10 mouse cellular contexts compared by ENCODE assay signal in the genomic region with DNA sequence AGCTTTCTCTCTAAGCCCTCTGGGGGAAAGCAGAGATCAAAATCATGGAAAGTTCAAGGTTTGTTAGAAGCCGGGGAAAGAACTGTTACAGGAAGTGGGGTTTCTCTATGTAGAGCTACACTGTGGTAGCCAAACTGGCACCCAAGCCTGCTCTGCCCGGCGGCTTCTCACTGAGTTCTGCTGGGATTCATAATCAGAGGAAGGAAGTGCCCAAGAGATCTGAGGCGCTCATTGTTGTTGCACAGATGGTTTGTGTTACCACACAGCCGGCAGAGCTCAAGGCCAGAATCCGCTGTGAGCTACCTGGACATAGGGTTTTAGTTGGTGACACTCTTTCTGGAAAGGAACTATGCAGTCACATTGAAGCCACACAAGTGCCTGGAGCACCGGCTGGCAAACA. TPM values are rescaled to one million over a fixed set of nuclear protein-coding genes. Genes with fewer than 3 reads are reported as not detected.
DNase-seq lines count a peak whose midpoint lies in the region; ATAC-seq and TF ChIP-seq lines count a peak whose summit lies in the region.
"Had no signal": no experiment of that assay in that cellular context is flagged by ENCODE, and none has a peak within 500 bp of the region (broad histone marks: within the 10 kb centered on the region; RNA-seq: fewer than 3 reads in every experiment).

No protein-coding gene starts in this region.

- intact Hi-C loops in heart, postnatal 36 days (cut with DNase I): loop anchor here (2.0 kb wide), 1 partner anchor 15 kb away; no protein-coding TSS in a partner anchor

- H3K27ac ChIP-seq in heart, embryonic 10.5 days: peak overlapping the region; percentile 68
- peak overlapping the region; percentile 81 for H3K27ac ChIP-seq in ES-Bruce4 (ENCODE audit: insufficient read depth, low read length)
- peak overlapping the region; percentile 65 for H3K27ac ChIP-seq in heart, postnatal 0 days (ENCODE audit: low read depth)
- peak overlapping the region; percentile 91 for H3K27ac ChIP-seq in lung, embryonic 15.5 days
- H3K27ac ChIP-seq in hindbrain, embryonic 14.5 days: no peak overlapping the region
- H3K27ac ChIP-seq: midbrain, embryonic 13.5 days had no signal

- peak overlapping the region; percentile 16; the same call in 1 of the 2 replicates for H3K9ac ChIP-seq in ES-Bruce4 (ENCODE audit: low read depth, poor library complexity, severe bottlenecking)
- H3K9ac ChIP-seq in heart, postnatal 0 days (replicated peaks; ENCODE audit: low read depth, low read length): no peak overlapping the region
- no peak overlapping the region for H3K9ac ChIP-seq in lung, embryonic 15.5 days
- H3K9ac ChIP-seq in hindbrain, embryonic 14.5 days: no peak overlapping the region
- H3K9ac ChIP-seq: midbrain, embryonic 13.5 days had no signal

- no peak for TF ChIP-seq CTCF in ES-Bruce4 (IDR thresholded peaks at IDR 0.05; ENCODE audit: low read depth, low read length)
- no peak for TF ChIP-seq CTCF in heart, postnatal 0 days (IDR thresholded peaks at IDR 0.05; ENCODE audit: low read depth)

- H3K4me1 ChIP-seq in heart, embryonic 10.5 days: peaks cover 16% of the 10 kb centered on the region
- peaks cover 4% of the 10 kb centered on the region for H3K4me1 ChIP-seq in ES-Bruce4 (ENCODE audit: control insufficient read depth, insufficient read depth, low read length)
- no peaks in the 10 kb centered on the region for H3K4me1 ChIP-seq in heart, postnatal 0 days (ENCODE audit: control insufficient read depth, insufficient read depth)
- peaks cover 24% of the 10 kb centered on the region for H3K4me1 ChIP-seq in lung, embryonic 15.5 days
- H3K4me1 ChIP-seq in hindbrain, embryonic 14.5 days (replicated peaks; ENCODE audit: control insufficient read depth, insufficient read depth, low read length): 0 out of 2 replicates have a peak, but pooled peaks cover 2% of the 10 kb centered on the region

- 62% methylated on average over 7 of the region's 7 CpGs for WGBS in heart, embryonic 10.5 days
- WGBS in heart, postnatal 0 days: 59% methylated on average over 7 of the region's 7 CpGs
- 58% methylated on average over 7 of the region's 7 CpGs for WGBS in lung, embryonic 15.5 days
- WGBS in hindbrain, embryonic 14.5 days: 84% methylated on average over 7 of the region's 7 CpGs

- no peak for ATAC-seq in heart, postnatal 0 days (ENCODE audit: insufficient read depth, low read depth)
- ATAC-seq in lung, embryonic 15.5 days (ENCODE audit: borderline replicate concordance, extremely low read depth, low FRiP score, low TSS enrichment): no peak
- ATAC-seq in hindbrain, embryonic 14.5 days (ENCODE audit: low FRiP score): no peak
- ATAC-seq: midbrain, embryonic 13.5 days had no signal

- no peaks in the 10 kb centered on the region for H3K9me3 ChIP-seq in heart, embryonic 10.5 days
- H3K9me3 ChIP-seq in ES-Bruce4 (replicated peaks; ENCODE audit: control insufficient read depth, insufficient read depth, low read length, poor library complexity, severe bottlenecking): no peaks in the 10 kb centered on the region
- no peaks in the 10 kb centered on the region for H3K9me3 ChIP-seq in heart, postnatal 0 days (replicated peaks; ENCODE audit: control insufficient read depth, low read length)
- no peaks in the 10 kb centered on the region for H3K9me3 ChIP-seq in lung, embryonic 15.5 days
- no peaks in the 10 kb centered on the region for H3K9me3 ChIP-seq in hindbrain, embryonic 14.5 days (ENCODE audit: control insufficient read depth, low read length)
- H3K9me3 ChIP-seq: midbrain, embryonic 13.5 days had no signal

- no peak overlapping the region for H3K4me2 ChIP-seq in heart, postnatal 0 days (ENCODE audit: low read depth, low read length)
- H3K4me2 ChIP-seq in lung, embryonic 15.5 days: peak overlapping the region; percentile 32
- H3K4me2 ChIP-seq in hindbrain, embryonic 14.5 days (replicated peaks): no peak overlapping the region
- H3K4me2 ChIP-seq: midbrain, embryonic 13.5 days had no signal

- no peaks in the 10 kb centered on the region for H3K36me3 ChIP-seq in heart, embryonic 10.5 days
- no peaks in the 10 kb centered on the region for H3K36me3 ChIP-seq in ES-Bruce4 (ENCODE audit: control insufficient read depth, insufficient read depth, low read length, poor library complexity, severe bottlenecking)
- no peaks in the 10 kb centered on the region for H3K36me3 ChIP-seq in heart, postnatal 0 days (replicated peaks; ENCODE audit: control insufficient read depth, insufficient read depth, low read length)
- H3K36me3 ChIP-seq in lung, embryonic 15.5 days: no peaks in the 10 kb centered on the region
- H3K36me3 ChIP-seq in hindbrain, embryonic 14.5 days (replicated peaks; ENCODE audit: control insufficient read depth, insufficient read depth): no peaks in the 10 kb centered on the region
- H3K36me3 ChIP-seq: midbrain, embryonic 13.5 days had no signal

- TF ChIP-seq EP300 in ES-Bruce4 (IDR thresholded peaks at IDR 0.05; ENCODE audit: insufficient read depth, low read depth, low read length): no peak
- TF ChIP-seq EP300 in heart, postnatal 0 days (IDR thresholded peaks at IDR 0.05; ENCODE audit: low read depth): no peak

- no peak overlapping the region for H3K4me3 ChIP-seq in heart, embryonic 10.5 days
- H3K4me3 ChIP-seq in ES-Bruce4 (ENCODE audit: low read depth, low read length): no peak overlapping the region
- no peak overlapping the region for H3K4me3 ChIP-seq in heart, postnatal 0 days (ENCODE audit: low read depth, low read length)
- H3K4me3 ChIP-seq in lung, embryonic 15.5 days: no peak overlapping the region
- H3K4me3 ChIP-seq in hindbrain, embryonic 14.5 days (replicated peaks; ENCODE audit: low read length): no peak overlapping the region
- H3K4me3 ChIP-seq: midbrain, embryonic 13.5 days had no signal

- no peak for TF ChIP-seq POLR2A in ES-Bruce4 (IDR thresholded peaks at IDR 0.05; ENCODE audit: insufficient read depth, low read length)

- H3K27me3 ChIP-seq in heart, embryonic 10.5 days (ENCODE audit: insufficient read depth, poor library complexity, severe bottlenecking): no peaks in the 10 kb centered on the region
- H3K27me3 ChIP-seq in ES-Bruce4 (ENCODE audit: control insufficient read depth, insufficient read depth, low read length, poor library complexity, severe bottlenecking): no peaks in the 10 kb centered on the region
- no peaks in the 10 kb centered on the region for H3K27me3 ChIP-seq in heart, postnatal 0 days (ENCODE audit: control insufficient read depth, insufficient read depth, low read length)
- H3K27me3 ChIP-seq in lung, embryonic 15.5 days: no peaks in the 10 kb centered on the region
- H3K27me3 ChIP-seq in hindbrain, embryonic 14.5 days (ENCODE audit: control insufficient read depth, insufficient read depth, low read length): no peaks in the 10 kb centered on the region
- H3K27me3 ChIP-seq: midbrain, embryonic 13.5 days had no signal

- no peak for DNase-seq in heart, embryonic 10.5 days (ENCODE audit: low spot score)
- DNase-seq in heart, postnatal 36 days: no peak
- no peak for DNase-seq in heart, postnatal 0 days (ENCODE audit: low spot score)
- no peak for DNase-seq in cerebellum, postnatal 4 days (ENCODE audit: low spot score in 2 of 2)
- DNase-seq in testis, postnatal 14 days (ENCODE audit: low spot score): no peak
- DNase-seq in hindbrain, embryonic 14.5 days (ENCODE audit: low spot score): no peak
- DNase-seq: gastrocnemius, postnatal 36 days had no signal

RNA-seq across cellular contexts. Expression of a gene that starts 21.8 kb away (rescaled TPM):
- polyA plus RNA-seq in heart, embryonic 10.5 days (2016; fragmentation: Nextera tagmentation; extraction: Ambion mirVana): 19.6 and 21.1 TPM in 2 replicates
- 100 to 1,000 TPM; 125 to 140 TPM for total RNA-seq in heart, postnatal 36 days (2021)
- 41.7 and 46.6 TPM in 2 replicates for polyA plus RNA-seq in ES-Bruce4 (2011; ENCODE audit: insufficient read depth, insufficient read length, low read depth, missing spikeins)
- 27.9 and 32.3 TPM in 2 replicates for total RNA-seq in heart, postnatal 0 days (2014; rRNA removed; ENCODE audit: low replicate concordance)
- 22.0 and 23.4 TPM in 2 replicates for polyA plus RNA-seq in heart, postnatal 0 days (2015; fragmentation: Nextera tagmentation; extraction: Ambion mirVana)
- 18.3 and 20.8 TPM in 2 replicates for polyA plus RNA-seq in lung, embryonic 15.5 days (2015; fragmentation: Nextera tagmentation; extraction: Ambion mirVana)
- polyA plus RNA-seq in hindbrain, embryonic 14.5 days (2014; fragmentation: Nextera tagmentation; extraction: Ambion mirVana): 5.8 and 6.5 TPM in 2 replicates
